Mouse (Mus musculus) urinary bladder, postnatal 36 days (tissue): ENCODE measurements around the gene Med20.
"Not testable (repeated sequence)": the region's sequence is repeated elsewhere in the genome, so short reads cannot be mapped to it uniquely, and the experiment has no call there.

Experiments
- DNase-seq, 2 experiments: peaks; one replicate each; pipeline ENCODE4 v3.0.0; 2022; ENCODE audit warnings: low spot score in 2 of 2, mixed read lengths in 1 of 2

The Med20 gene

DNA sequence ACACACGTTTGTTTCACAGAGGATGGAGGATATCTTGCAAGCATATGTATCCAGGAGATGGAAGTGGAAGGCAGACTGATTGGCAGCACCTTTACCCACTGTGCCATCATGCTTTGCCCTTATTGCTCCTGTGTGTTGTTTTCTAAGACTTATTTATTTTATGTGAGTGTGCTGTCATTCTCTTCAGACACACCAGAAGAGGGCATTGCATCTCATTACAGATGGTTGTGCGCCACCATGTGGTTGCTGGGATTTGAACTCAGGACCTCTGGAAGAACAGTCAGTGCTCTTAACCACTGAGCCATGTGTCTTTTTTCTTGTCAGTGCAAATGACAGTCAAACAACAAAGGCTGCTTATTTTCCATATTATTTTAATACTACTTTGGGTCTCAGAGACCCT, 16.4 kb downstream of the Med20 start:
- DNase-seq = no peak

- DNase-seq = peak; percentile 91 to 93
These were observed 17.7 kb downstream of the Med20 start for GRCm38 (mm10) chr17:47628851-47629676.

DNA sequence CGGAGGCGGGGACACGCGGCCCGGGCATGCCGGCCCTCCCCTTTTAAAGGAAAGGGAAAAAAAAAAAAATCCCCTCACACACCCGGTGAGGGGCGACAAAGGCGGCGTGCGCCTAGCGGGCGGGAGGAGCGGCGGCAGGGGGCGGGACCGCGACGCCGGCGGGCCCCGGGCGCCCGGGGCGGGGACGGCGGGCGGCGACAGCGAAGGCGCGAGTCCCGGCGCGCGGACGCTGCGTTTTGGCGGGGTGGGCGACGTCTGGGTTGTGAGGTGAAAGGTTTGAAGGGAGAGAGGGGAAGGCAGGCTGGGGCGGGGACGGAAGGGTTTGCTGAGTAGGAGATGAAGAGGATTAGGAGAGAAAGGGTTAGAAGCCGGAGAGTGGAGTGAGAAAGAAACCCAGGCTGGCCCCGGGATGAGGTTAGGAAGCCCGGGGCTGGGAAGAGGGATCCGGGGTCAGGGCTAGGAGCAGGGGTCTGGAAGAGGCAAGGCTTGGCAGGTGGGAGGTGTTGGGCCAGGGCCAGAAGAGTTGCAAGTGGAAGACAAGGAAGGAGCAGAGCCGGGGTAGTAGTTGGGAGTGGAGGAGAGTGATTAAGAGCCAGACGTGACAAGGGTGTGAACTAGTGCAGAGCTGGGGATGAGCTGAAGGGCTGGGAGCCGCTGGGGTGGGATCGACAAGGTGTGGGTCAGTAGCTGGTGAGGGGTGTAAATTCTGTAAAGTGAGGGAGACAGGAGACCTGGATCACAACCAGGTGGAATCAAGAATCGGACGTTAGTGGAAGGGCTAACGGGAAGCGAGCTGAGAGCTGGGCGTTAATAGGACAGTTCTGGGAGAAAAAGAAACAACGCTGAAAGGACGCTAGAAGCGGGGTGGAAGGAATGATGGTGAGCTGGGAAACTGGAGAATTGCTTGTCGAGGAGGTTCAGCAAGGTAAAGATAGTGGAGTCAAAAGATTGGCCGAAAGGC, 18.6 kb downstream of the Med20 start:
- DNase-seq = no peak

- DNase-seq = no peak
These were observed 19.3 kb downstream of the Med20 start, which contains the start of gene Usp49 for GRCm38 (mm10) chr17:47630678-47631065. Gene Usp49, plus strand, starts transcription at chr17:47630690.

- DNase-seq = no peak
These were observed 20.9 kb downstream of the Med20 start for GRCm38 (mm10) chr17:47632181-47632840.

GRCm38 (mm10) chr17:47633999-47634770, 22.8 kb downstream of the Med20 start:
- DNase-seq = no peak

DNA sequence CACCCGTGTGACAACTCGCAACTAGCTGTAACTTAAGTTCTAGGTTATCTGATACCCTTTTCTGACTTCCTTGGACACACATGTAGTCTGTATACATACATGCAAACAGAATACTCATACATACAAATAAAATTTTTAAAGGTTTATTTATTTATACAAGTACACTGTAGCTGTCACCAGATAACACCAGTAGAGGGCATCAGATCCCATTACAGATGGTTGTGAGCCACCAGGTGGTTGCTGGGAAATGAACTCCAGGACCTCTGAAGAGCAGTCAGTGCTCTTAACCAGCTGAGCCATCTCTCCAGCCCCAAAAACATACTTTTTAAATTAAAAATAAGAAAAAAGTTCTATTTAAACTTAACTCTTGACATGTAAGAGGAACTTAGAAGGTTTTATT, 31.6 kb downstream of the Med20 start:
- DNase-seq = no peak

GRCm38 (mm10) chr17:47646683-47647082, 35.3 kb downstream of the Med20 start:
- peak; percentile 32 to 40 for DNase-seq

- no peak for DNase-seq
These were observed 37.6 kb downstream of the Med20 start for GRCm38 (mm10) chr17:47648966-47649365.

GRCm38 (mm10) chr17:47651953-47652352, 40.6 kb downstream of the Med20 start:
- DNase-seq = no peak

GRCm38 (mm10) chr17:47654346-47654745, 43.0 kb downstream of the Med20 start:
- not testable (repeated sequence) for DNase-seq

DNA sequence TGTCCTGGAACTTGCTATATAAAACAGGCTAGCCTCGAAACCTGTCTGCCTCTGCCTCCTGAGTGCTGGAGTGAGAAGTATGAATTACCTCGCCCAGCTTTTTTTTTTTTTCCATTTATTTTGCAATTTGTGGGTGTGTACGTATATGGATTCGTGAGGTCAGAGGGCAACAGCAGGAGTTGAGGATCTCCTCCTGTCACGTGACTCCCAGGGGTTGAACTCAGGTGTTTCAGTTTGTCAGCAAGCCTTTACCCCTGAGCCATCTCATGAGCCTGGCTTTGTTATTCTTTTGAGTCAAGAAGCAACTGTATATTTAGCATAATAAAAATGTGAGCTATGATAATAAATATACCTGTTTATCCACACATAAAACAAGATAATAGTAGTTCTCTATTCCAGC, 44.3 kb downstream of the Med20 start:
- DNase-seq = no peak

- no peak for DNase-seq
These were observed 46.5 kb downstream of the Med20 start for GRCm38 (mm10) chr17:47657901-47658300.

GRCm38 (mm10) chr17:47658741-47659243, 47.4 kb downstream of the Med20 start:
- DNase-seq = no peak

- no peak for DNase-seq
These were observed 51.8 kb downstream of the Med20 start for GRCm38 (mm10) chr17:47663009-47663713.

- DNase-seq = no peak
These were observed 53.1 kb downstream of the Med20 start for GRCm38 (mm10) chr17:47664474-47664873.

DNA sequence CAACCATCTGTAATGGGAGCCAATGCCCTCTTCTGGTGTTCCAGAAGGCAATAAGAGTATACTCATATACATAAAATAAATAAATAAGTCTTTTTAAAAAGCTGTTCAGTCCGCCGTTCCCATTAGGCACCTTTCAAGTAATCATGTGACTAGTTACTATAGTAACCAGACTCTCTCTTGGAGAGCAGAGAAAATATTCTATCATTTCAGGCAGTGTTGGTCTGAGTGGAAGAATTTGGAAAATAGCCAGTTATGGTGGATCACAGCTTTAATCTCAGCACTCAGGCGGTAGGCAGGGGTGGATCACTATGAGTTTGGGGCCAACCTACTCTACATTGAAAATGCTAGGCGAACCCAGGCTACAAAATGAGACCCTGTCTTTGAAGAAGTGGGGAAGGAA, 57.8 kb downstream of the Med20 start:
- DNase-seq = no peak

DNA sequence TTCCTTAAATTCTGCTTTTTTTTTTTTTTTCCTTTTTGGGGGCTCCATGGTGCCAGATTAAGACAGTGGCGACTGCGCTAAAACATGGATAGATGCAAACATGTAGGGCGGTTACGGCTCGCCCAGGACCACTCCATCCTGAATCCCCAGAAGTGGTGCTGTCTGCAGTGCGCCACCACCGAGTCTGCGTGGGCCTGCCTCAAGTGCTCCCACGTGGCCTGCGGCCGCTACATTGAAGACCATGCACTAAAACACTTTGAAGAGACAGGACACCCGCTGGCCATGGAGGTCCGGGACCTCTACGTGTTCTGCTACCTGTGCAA, 60.6 kb downstream of the Med20 start:
- DNase-seq = no peak

- peak; percentile 46 to 66 for DNase-seq
These were observed 61.1 kb downstream of the Med20 start for GRCm38 (mm10) chr17:47672311-47673111.
